Mouse (Mus musculus) bone marrow, adult 2 months (tissue): Measurements from ENCODE around the gene Rpe.

ENCODE experiments used
- CTCF ChIP-seq: fragments of 200-500 bp; IDR thresholded peaks from 2 replicates; pipeline ENCODE4 v1.5.1; 2011; ENCODE audit warnings: low read length, control low read depth; ENCODE audit not compliant: control insufficient read depth, insufficient read depth
- POLR2A ChIP-seq: fragments of 200-500 bp; IDR thresholded peaks from 2 replicates; pipeline ENCODE4 v1.6.1; 2011; ENCODE audit warnings: low read depth, mild to moderate bottlenecking, control low read depth, low read length, borderline replicate concordance; ENCODE audit not compliant: control insufficient read depth

DNA sequence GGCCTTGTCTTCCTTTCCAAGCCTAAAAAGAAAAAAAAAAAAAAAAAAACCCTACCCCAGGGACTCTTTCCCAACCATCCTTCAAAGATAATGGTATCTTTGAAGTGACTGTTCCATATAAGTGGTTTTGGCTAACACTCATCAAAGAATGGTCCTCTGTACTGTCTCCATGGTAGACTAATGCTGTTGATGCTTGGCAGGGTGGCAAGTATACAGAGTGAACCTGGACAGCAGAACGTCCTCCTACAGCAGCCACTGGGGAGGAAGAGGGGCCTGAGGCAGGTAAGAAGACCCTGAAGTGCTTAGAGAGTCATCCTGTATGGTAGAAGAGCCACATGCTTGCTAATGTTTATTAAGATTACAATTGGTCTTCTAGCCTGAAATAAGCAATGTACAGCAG is 8.3 kb upstream of the Rpe start:
- TF ChIP-seq CTCF (no peak), POLR2A (no peak)
